21 mouse cellular contexts compared by ENCODE assay signal in genomic region chr11:67517748-67518147, GRCm38 (mm10).
A peak's percentile ranks its signal among the peaks of the same experiment; 100 is the strongest.
DNase-seq lines count a peak whose midpoint lies in the region; ATAC-seq and TF ChIP-seq lines count a peak whose summit lies in the region.
"Had no signal": no experiment of that assay in that cellular context is flagged by ENCODE, and none has a peak within 500 bp of the region (broad histone marks: within the 10 kb centered on the region; RNA-seq: fewer than 3 reads in every experiment).

No protein-coding gene starts in this region.

- H3K27ac ChIP-seq in hindbrain, postnatal 0 days: no peak overlapping the region
- H3K27ac ChIP-seq in hindbrain, embryonic 12.5 days: no peak overlapping the region
- H3K27ac ChIP-seq in lung, embryonic 14.5 days (ENCODE audit: low read depth): no peak overlapping the region
- H3K27ac ChIP-seq: embryonic facial prominence, embryonic 15.5 days; hindbrain, embryonic 10.5 days; limb, embryonic 13.5 days; midbrain, embryonic 10.5 days; neural tube, embryonic 13.5 days had no signal

- no peaks in the 10 kb centered on the region for H3K36me3 ChIP-seq in hindbrain, postnatal 0 days (ENCODE audit: insufficient read depth, low read length)
- H3K36me3 ChIP-seq in hindbrain, embryonic 12.5 days: no peaks in the 10 kb centered on the region
- no peaks in the 10 kb centered on the region for H3K36me3 ChIP-seq in lung, embryonic 14.5 days (ENCODE audit: insufficient read depth)
- H3K36me3 ChIP-seq in E14TG2a.4 (ENCODE audit: insufficient read depth, low read length): no peaks in the 10 kb centered on the region
- H3K36me3 ChIP-seq: embryonic facial prominence, embryonic 15.5 days; hindbrain, embryonic 10.5 days; limb, embryonic 13.5 days; midbrain, embryonic 10.5 days; neural tube, embryonic 13.5 days had no signal

- TF ChIP-seq POLR2A in lung, adult 2 months (IDR thresholded peaks at IDR 0.05; ENCODE audit: borderline replicate concordance, extremely low read depth, low read depth, low read length): no peak
- TF ChIP-seq POLR2A in brain, embryonic 14.5 days (IDR thresholded peaks at IDR 0.05; ENCODE audit: borderline replicate concordance, extremely low read depth, insufficient read depth, insufficient read length, poor library complexity, severe bottlenecking): no peak

- no peak overlapping the region for H3K4me2 ChIP-seq in hindbrain, postnatal 0 days (ENCODE audit: low read depth, low read length)
- no peak overlapping the region for H3K4me2 ChIP-seq in hindbrain, embryonic 12.5 days (replicated peaks)
- no peak overlapping the region for H3K4me2 ChIP-seq in lung, embryonic 14.5 days
- H3K4me2 ChIP-seq: embryonic facial prominence, embryonic 15.5 days; limb, embryonic 13.5 days; neural tube, embryonic 13.5 days had no signal

- no peak for DNase-seq in hindbrain, postnatal 0 days (ENCODE audit: low spot score)
- peak; percentile 33 for DNase-seq in lung, embryonic 14.5 days
- no peak for DNase-seq in lung, adult 2 months
- DNase-seq in brain, embryonic 14.5 days (ENCODE audit: low read depth): no peak
- no peak for DNase-seq in ovary, postnatal 10 days (ENCODE audit: low spot score)
- no peak for DNase-seq in embryo, embryonic 9.5 days (ENCODE audit: extremely low spot score)
- DNase-seq: adrenal gland, adult 8-10 months; cerebellum, adult 11 months; cerebellum, postnatal 25 days; embryo, embryonic 11 days; gastrocnemius, postnatal 25 days; lung, postnatal 36 days; thymus, postnatal 4 days had no signal

- no peak overlapping the region for H3K9ac ChIP-seq in hindbrain, postnatal 0 days (replicated peaks; ENCODE audit: low read length)
- no peak overlapping the region for H3K9ac ChIP-seq in hindbrain, embryonic 12.5 days
- H3K9ac ChIP-seq in lung, embryonic 14.5 days: no peak overlapping the region
- H3K9ac ChIP-seq: embryonic facial prominence, embryonic 15.5 days; limb, embryonic 13.5 days; neural tube, embryonic 13.5 days had no signal

- ATAC-seq in hindbrain, postnatal 0 days: no peak
- ATAC-seq in hindbrain, embryonic 12.5 days (ENCODE audit: low FRiP score): no peak
- no peak for ATAC-seq in lung, embryonic 14.5 days (ENCODE audit: insufficient read depth)
- ATAC-seq: inflammation-experienced regulatory T-cells, adult 6 months had no signal

- no peak overlapping the region for H3K4me3 ChIP-seq in hindbrain, postnatal 0 days (ENCODE audit: low read length)
- H3K4me3 ChIP-seq in hindbrain, embryonic 12.5 days: no peak overlapping the region
- H3K4me3 ChIP-seq in lung, embryonic 14.5 days (ENCODE audit: low read depth, low read length): no peak overlapping the region
- H3K4me3 ChIP-seq in lung, adult 2 months (replicated peaks; ENCODE audit: extremely low read depth, low read depth, low read length): no peak overlapping the region
- no peak overlapping the region for H3K4me3 ChIP-seq in E14TG2a.4 (replicated peaks; ENCODE audit: low read length)
- H3K4me3 ChIP-seq: embryonic facial prominence, embryonic 15.5 days; hindbrain, embryonic 10.5 days; limb, embryonic 13.5 days; midbrain, embryonic 10.5 days; neural tube, embryonic 13.5 days had no signal

- H3K9me3 ChIP-seq in hindbrain, postnatal 0 days (ENCODE audit: low read length): no peaks in the 10 kb centered on the region
- H3K9me3 ChIP-seq in hindbrain, embryonic 12.5 days (replicated peaks): 0 out of 2 replicates have a peak, but pooled peaks cover 3% of the 10 kb centered on the region
- no peaks in the 10 kb centered on the region for H3K9me3 ChIP-seq in lung, embryonic 14.5 days (ENCODE audit: low read depth, low read length)
- no peaks in the 10 kb centered on the region for H3K9me3 ChIP-seq in E14TG2a.4 (ENCODE audit: low read length)
- H3K9me3 ChIP-seq: embryonic facial prominence, embryonic 15.5 days had no signal

- no peaks in the 10 kb centered on the region; the same call in 1 of the 2 replicates for H3K4me1 ChIP-seq in hindbrain, postnatal 0 days (ENCODE audit: insufficient read depth, low read length)
- H3K4me1 ChIP-seq in hindbrain, embryonic 12.5 days: no peaks in the 10 kb centered on the region
- peaks cover 5% of the 10 kb centered on the region; the same call in 1 of the 2 replicates for H3K4me1 ChIP-seq in lung, embryonic 14.5 days (ENCODE audit: insufficient read depth)
- peaks cover 2% of the 10 kb centered on the region; the same call in 1 of the 2 replicates for H3K4me1 ChIP-seq in lung, adult 2 months (ENCODE audit: control insufficient read depth, insufficient read depth, low read length)
- H3K4me1 ChIP-seq in E14TG2a.4 (replicated peaks; ENCODE audit: low read depth, low read length): no peaks in the 10 kb centered on the region

- H3K27me3 ChIP-seq in hindbrain, postnatal 0 days (ENCODE audit: insufficient read depth, low read length): no peaks in the 10 kb centered on the region
- H3K27me3 ChIP-seq in hindbrain, embryonic 12.5 days: no peaks in the 10 kb centered on the region
- H3K27me3 ChIP-seq in lung, embryonic 14.5 days (ENCODE audit: insufficient read depth, low read length): no peaks in the 10 kb centered on the region
- H3K27me3 ChIP-seq in E14TG2a.4 (ENCODE audit: insufficient read depth, low read length): 0 out of 2 replicates have a peak, but pooled peaks cover 3% of the 10 kb centered on the region
- H3K27me3 ChIP-seq: embryonic facial prominence, embryonic 15.5 days; limb, embryonic 13.5 days; neural tube, embryonic 13.5 days had no signal

- TF ChIP-seq CTCF in hindbrain, postnatal 0 days (IDR thresholded peaks at IDR 0.05; ENCODE audit: low read depth): peak; percentile 45; the same call in 1 of the 2 replicates
- peak; percentile 29; the same call in 1 of the 2 replicates for TF ChIP-seq CTCF in lung, embryonic 14.5 days (IDR thresholded peaks at IDR 0.05; ENCODE audit: low read depth)
- no peak for TF ChIP-seq CTCF in lung, adult 2 months (IDR thresholded peaks at IDR 0.05; ENCODE audit: insufficient read depth, low read length)
- TF ChIP-seq CTCF in E14TG2a.4 (conservative IDR thresholded peaks at IDR 0.05; ENCODE audit: low read length): peak; percentile 75
- TF ChIP-seq CTCF in brain, embryonic 14.5 days (IDR thresholded peaks at IDR 0.05; ENCODE audit: borderline replicate concordance, extremely low read depth, insufficient read depth, insufficient read length): peak; percentile 23; the same call in 1 of the 2 replicates

- 71% methylated on average over 2 of the region's 2 CpGs for WGBS in hindbrain, postnatal 0 days
- WGBS in hindbrain, embryonic 12.5 days: 66% methylated on average over 2 of the region's 2 CpGs
- WGBS in lung, embryonic 14.5 days: 53% methylated on average over 2 of the region's 2 CpGs
- WGBS in lung, adult 2 months: 62% methylated on average over 2 of the region's 2 CpGs
